Mouse (Mus musculus): ENCODE measurements around the gene N4bp1.

GRCm38 (mm10) chr8:86800966-86801365 is 84.1 kb downstream of the N4bp1 start:
- TF ChIP-seq CTCF (IDR thresholded peaks at IDR 0.05; ENCODE audit: low read depth) (no peak), EP300 (IDR thresholded peaks at IDR 0.05; ENCODE audit: low read depth) (no peak)

All from heart, postnatal 0 days (tissue).